Mouse (Mus musculus): ENCODE data around the gene Ccnq. TPM values are rescaled to one million over a fixed set of nuclear protein-coding genes. Genes with fewer than 3 reads are reported as not detected.
A peak's percentile ranks its signal among the peaks of the same experiment; 100 is the strongest.
"Not testable (repeated sequence)": the region's sequence is repeated elsewhere in the genome, so short reads cannot be mapped to it uniquely, and the experiment has no call there.

Ccnq gene
- total RNA-seq, 2 experiments from 2014 or later: 17.5 to 18.4 TPM

DNA sequence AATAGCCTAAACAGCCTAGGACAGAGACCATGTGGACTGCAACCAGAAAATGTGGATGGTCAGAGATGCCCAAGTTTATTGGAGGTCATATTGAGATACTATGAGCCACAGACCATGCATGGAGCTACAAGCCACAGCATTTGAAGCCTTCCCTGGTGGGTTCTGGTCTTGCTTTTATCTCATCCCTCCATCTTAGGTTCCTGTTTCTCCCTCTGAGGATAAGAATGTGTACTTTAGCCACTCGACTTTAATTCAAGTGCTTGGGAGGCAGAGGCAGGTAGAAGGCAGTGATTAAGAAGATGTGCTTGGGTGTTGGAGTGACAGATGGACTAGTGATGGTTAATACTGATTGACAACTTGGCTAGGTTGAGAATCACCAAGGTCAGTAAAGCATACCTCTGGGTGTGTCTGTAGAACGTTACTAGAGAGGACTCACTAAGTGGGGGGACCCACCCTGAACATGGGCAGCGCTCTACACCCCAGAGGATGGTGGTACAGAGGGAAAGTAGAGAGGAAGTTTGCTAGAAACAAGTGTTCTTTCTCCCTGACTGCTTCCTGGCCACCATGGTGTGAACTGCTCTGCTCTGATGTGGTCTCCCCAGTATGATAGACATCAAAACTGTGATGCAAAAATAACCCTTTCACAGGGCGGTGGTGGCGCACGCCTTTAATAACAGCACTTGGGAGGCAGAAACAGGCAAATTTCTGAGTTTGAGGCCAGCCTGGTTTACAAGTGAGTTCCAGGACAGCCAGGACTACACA is 14.7 kb upstream of the Ccnq start:
- intact Hi-C loops (cut with DNase I): no loop called here
- no peak for DNase-seq (ENCODE audit: low spot score in 2 of 2)

DNA sequence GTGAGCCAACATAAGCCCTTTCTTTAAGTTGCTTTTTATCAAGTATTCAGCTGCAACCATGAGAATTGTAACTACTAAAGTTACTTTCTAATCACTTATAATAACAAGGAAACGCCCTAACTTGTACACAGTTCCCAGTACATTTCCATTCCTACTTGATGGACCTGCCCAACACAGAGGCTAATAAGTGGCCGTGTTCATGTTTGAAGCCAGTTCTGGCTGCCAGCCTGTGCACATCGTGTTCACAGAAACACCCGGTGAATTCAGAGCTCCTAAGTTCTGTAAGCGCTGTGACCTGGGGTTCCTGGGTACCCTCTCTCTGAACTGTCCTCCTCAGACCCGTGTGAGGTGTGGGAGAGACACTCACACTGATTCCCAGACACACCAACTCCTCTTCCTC is 13.3 kb upstream of the Ccnq start:
- no peak for DNase-seq (ENCODE audit: low spot score in 2 of 2)
- intact Hi-C loops (cut with DNase I): no loop called here

DNA sequence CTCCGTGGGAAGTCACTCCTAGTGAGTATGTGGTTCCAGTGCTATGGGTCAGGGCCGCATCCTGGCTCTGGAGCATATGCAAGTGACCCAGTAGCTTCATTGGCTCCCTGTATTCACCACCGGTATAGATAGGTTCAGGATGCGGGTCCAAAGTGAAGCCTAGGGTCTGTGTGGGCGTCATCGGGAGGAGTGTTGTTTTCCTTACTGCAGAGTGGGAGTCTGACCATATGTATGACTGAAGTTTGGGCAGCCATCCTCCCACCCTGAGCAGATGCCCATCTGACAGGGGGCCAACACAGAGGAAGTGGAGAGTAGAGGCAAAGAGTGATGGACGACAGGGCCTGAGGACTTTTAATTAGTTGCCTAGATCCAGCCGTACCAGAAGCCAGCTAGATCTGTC is 12.8 kb upstream of the Ccnq start:
- intact Hi-C loops (cut with DNase I): no loop called here
- DNase-seq (ENCODE audit: low spot score in 2 of 2): peak in 1 of 2 experiments; percentile 88

DNA sequence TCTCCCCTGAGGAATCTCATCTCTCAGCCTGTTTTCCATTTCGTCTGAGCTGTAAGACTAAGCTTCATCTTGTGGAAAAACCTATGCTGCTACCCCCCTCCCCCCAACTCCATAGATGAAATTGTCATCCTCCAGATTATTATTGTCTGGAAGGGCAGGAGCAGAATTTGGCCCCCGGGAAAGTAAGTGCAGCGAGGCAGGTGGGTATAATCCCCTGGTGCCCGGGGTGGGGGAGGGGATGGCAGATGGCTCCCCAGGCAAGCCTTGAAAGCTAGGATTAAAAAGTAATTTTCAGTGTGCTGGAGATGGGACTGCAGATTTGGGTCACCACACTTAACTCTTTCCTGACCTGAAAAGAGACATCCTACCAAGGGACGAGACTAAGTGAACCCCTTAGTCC is 10.7 kb upstream of the Ccnq start:
- DNase-seq (ENCODE audit: low spot score in 2 of 2): no peak
- intact Hi-C loops (cut with DNase I): no loop called here

DNA sequence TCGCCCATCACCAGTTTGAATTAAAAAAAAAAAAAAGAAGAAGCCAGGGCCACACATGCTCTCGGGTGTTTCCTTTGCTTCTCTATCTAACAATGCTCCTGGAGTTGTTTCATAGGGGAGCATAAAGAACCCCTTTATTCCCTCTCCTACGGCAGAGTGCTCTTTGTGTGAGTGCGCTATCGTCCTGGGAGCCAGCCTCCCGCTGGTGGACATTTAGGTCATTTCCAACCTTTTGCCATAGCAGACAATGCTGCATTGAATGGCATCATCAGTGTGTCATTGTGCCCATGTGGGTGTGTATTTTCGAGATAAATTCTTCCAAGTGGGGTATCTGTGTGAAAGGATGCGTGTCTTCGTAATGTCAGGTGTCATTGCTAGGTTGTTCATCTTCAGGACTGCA is 9.6 kb upstream of the Ccnq start:
- intact Hi-C loops (cut with DNase I): no loop called here
- no peak for DNase-seq (ENCODE audit: low spot score in 2 of 2)

DNA sequence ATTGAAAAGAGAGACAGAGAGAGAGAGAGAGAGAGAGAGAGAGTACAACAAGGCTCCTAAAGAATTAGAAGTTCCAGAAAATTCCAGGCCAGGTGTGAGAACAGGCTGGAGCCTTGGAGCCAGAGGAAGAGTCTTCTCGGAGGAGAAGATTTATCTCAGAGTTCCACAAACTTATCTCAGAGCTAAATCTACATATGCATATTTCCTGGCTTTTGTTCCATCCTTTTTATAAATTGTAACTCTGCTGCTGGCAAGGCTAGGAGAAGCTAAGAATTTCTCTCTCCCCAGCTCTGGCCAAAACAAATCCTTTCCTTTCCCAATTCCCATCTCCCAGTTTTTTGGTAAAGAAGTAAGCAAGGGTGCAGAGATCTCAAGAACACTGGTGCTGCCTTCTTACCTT is 3.8 kb upstream of the Ccnq start:
- DNase-seq (ENCODE audit: low spot score in 2 of 2): peak; percentile 2 to 69
- intact Hi-C loops (cut with DNase I): loop anchor here (2.0 to 5.0 kb wide), 4 partner anchors 28 to 58 kb away; partner anchors contain the start of gene Nlk

DNA sequence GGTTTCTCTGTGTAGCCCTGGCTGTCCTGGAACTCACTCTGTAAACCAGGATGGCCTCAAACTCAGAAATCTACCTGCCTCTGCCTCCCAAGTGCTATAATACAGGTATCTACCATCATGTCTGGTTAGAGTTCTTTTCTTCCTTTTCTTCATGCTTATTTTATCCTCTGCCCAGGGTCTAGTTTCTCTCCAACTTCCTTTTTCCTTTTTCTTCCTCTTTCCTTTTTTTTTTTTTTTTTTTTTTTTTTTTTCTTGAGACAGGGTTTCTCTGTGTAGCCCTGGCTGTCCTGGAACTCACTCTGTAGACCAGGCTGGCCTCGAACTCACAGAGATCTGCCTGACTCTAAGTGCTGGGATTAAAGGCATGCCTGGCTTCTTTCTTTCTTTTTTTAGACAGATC is 2.6 kb upstream of the Ccnq start:
- not testable (repeated sequence) for DNase-seq (ENCODE audit: low spot score in 2 of 2)

DNA sequence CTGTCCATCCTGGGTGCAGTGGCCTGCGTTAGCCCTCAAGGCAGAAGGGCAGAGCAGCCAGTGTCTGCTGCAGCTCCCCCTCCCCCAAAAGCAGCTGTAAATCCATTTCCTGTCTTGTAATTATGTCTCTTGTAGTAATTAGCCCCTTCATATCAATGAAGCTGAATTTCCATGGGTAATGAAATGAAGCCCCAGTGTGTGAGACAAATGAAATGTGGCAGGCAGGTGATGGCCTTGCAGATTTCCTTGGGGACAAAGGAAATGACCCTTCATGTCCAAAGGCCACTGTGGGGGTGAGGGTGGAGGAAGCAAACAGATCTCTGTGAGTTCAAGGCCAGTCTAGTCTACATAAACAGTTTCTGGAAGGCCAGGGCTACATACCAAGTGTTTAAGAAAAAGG is 1.7 kb upstream of the Ccnq start:
- intact Hi-C loops (cut with DNase I): no loop called here
- DNase-seq (ENCODE audit: low spot score in 2 of 2): no peak

More for the DNA sequence above, 2.6 kb upstream of the Ccnq start:
- intact Hi-C loops (cut with DNase I): loop anchor here (2.0 kb wide), 1 partner anchor 27 kb away; no protein-coding TSS in a partner anchor

DNA sequence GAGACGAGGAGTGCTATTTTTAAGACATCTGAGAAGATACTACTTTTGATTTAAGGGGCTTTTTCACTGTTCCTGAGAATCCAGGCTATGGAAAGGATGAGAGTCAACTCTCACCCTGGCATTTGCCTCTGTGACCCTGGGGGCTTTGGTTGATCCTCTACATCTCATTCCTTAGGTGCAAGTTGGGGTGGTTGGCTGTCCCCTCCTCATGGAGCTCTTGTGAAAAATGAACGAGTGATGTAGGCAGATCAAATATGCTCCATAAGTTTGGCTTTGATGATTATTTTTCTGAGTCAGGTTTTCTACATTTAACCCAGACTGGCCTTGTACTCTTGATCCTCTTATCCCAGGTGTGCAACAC is 294 bp upstream of the Ccnq start:
- DNase-seq (ENCODE audit: low spot score in 2 of 2): no peak
- intact Hi-C loops (cut with DNase I): no loop called here

DNA sequence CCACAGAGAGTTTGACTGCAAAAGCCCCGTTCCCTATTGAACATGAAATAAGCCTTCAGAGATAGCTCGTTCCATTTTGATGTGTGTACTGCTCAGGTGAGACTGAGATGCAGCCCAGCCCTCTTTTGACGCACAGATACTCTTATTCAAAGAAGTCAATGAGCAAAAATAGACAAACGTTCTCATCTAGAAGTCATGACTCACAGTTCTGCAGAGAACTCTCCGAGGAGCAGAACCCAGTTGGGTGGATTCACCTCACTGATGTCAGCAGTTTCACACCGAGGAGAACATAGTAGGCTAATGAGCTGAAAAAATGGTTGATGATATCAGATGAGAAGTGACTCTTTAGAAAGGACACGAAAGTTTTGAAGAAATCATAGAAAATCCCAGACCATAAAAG is 5.3 kb downstream of the Ccnq start:
- DNase-seq (ENCODE audit: low spot score in 2 of 2): peak in 1 of 2 experiments; percentile 55
- intact Hi-C loops (cut with DNase I): no loop called here

DNA sequence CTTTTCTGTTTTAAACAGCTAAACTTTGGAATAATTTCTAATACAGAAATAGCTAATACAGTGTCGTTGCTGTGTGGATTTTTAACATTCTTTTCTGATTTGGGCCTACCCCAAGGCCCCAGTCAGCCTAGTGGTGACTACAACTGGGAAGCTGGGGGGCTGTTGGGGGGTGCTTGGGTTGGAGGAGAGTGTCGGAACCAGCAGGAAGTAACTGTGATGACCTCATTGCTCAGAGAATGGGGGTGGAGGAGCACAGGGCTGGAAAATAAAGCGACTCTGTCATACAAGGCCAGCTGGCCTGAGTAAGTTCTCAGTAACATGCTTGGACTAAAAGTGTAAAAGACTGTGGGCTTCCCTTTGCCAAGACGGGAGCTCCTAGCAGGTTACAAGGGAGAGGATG is 6.1 kb downstream of the Ccnq start:
- DNase-seq (ENCODE audit: low spot score in 2 of 2): no peak
- intact Hi-C loops (cut with DNase I): no loop called here

DNA sequence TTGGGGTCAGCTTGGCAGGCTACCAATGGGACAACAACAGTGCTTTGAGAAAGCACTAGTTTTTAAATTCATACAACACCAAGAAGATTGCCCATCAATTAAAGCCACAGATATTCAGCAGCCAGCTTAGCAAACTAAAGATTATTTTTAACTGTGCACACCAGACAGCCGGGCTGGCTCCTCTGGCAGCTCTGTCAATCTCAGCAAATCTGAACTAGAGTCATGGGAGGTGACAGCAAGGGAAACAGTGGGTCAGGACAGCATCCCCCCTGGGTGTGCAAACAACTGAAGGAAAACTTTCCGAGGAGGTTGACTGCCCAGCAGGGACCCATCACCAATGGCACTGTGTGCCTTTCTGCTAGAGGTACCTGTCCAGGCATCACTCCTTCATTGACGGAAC is 9.1 kb downstream of the Ccnq start:
- intact Hi-C loops (cut with DNase I): no loop called here
- DNase-seq (ENCODE audit: low spot score in 2 of 2): no peak

DNA sequence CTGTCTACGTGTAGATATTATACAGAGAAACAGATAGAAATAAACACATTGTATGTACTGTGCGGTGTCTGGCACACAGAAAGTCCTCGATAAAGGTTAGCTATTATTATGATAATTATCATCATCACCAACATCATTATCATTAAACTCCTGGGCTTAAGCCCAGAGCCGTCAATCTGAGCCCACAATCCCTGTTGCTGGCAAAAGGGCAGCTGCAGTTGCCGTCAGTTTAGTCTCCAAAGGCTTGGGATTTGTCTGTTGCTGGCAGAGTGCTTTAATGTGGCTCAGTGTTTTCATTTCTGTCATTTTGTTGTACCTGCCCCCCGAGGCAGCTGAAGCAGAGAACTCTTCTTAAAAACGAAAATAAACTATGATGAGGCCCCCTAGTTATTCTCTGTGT is 9.6 kb downstream of the Ccnq start:
- intact Hi-C loops (cut with DNase I): no loop called here
- no peak for DNase-seq (ENCODE audit: low spot score in 2 of 2)

DNA sequence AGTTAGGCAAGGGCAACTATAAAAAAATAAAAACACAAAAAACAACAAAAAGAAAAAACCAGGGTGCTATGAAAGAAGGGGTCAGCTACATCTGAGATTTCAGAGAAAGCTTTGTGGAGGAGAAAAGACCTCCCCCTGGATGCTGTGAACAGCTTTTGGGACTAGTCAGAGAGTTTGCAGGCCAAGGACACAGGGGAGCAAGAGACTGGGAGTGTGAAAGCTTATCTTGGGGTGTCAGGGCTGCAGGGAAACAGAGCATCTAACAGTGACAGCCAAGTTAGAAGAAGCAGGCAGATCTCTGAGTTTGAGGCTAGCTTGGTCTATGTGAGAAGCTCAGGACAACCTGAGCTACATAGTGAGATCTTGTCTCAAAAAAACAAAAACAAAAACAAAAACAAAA is 12.2 kb downstream of the Ccnq start:
- intact Hi-C loops (cut with DNase I): no loop called here
- no peak for DNase-seq (ENCODE audit: low spot score in 2 of 2)

DNA sequence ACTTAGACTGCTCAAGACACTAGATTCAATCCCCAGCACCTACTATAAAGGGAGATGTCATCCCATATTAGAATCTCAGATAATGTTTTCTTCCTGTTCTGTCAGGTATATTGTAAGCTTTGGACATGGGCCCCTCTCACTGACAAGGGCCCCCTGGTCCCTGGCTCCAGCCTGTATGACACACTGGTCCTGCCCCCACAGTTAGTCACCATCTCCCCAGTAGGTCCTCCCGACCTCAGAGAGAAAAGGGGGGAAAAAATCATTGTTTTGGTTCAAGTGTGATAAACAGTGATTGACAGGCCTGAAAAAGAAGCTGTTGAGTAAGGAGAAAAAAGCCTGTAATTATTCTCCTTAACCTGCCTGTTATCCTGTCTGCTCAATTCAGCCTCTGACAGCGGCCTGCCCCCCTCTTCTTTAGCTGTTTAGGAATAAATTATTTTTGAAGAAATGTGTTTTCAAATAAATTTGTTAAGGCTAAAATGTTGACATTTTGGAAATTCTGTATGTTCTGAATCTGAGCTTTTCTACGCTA is 14.6 kb downstream of the Ccnq start:
- DNase-seq (ENCODE audit: low spot score in 2 of 2): no peak
- intact Hi-C loops (cut with DNase I): no loop called here

DNA sequence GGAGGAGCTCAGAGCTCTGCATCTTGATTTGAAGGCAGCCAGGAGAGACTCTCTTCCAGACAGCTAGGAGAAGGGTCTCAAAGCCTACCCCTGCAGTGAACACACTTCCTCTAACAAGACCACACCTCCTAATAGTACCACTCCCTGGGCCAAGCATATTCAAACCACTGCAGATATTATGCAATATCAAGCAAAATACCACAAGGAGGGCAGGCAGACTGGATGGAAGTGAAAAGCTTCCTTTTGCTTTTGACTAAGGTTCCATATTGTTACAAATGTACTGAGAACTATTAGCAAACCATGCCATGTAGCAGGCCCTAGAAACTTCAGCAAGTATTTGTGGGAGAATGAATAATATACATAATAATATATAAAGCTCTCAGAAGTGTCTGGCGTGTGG is 16.4 kb downstream of the Ccnq start:
- intact Hi-C loops (cut with DNase I): no loop called here
- no peak for DNase-seq (ENCODE audit: low spot score in 2 of 2)

DNA sequence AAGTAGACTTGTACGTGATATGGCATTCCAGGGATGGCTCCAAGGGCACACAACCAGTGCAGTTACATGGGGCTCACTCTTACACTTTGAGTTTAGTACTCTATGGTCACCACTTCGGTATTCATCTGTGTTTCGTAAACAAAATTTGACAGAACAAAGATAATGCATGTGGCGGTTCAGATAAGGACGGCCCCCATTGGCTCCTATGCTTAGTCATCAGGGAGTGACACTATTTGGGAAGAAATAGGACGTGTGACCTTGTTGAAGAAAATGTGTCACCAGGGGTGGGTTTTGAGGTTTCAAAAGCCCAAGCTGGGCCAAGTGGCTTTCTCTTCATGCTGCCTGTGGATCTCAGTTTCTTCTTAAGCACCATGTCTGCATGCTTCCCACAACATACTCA is 18.9 kb downstream of the Ccnq start:
- intact Hi-C loops (cut with DNase I): no loop called here
- DNase-seq (ENCODE audit: low spot score in 2 of 2): no peak

DNA sequence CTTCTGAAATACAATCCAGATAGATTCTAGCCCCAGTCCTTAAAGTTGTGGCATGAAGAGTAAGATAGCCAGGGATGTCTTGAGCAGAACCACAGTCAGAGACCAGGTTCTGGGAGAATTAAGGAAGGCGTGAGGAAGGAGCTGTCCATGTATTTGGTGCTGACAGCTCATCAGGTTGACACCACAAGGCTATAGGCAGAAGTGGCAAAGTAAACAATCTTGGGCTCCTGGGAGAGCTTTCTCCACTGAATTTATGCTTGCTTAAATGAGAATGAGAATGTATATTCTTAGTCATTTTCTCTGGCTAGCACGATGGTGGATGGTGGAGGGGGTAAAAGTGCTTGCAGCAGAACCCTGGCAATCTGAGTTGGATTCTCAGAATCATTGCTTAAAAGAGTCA is 20.6 kb downstream of the Ccnq start:
- intact Hi-C loops (cut with DNase I): no loop called here
- peak in 1 of 2 experiments; percentile 62 for DNase-seq (ENCODE audit: low spot score in 2 of 2)

DNA sequence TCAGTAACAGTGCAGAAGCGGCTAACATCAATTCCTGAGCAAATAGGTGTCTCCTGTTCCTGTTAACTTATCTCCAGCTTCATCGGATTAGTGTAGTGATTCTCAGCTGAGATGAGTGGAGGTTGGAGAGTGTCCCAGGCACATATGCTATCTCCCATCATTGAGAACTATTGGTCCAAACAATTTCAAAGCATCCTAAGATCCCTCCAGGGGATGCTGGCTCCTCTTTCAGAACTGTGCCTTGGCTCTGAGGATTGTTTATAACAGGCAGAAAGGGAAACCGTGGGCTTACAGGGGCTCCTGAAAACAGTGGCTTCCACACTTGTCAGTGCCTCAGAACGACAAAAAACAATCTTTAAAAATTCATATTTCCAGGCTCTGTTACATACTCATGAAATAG is 23.5 kb downstream of the Ccnq start:
- intact Hi-C loops (cut with DNase I): loop anchor here (5.0 kb wide), 1 partner anchor 44 kb away; no protein-coding TSS in a partner anchor
- DNase-seq (ENCODE audit: low spot score in 2 of 2): peak in 1 of 2 experiments; percentile 59

DNA sequence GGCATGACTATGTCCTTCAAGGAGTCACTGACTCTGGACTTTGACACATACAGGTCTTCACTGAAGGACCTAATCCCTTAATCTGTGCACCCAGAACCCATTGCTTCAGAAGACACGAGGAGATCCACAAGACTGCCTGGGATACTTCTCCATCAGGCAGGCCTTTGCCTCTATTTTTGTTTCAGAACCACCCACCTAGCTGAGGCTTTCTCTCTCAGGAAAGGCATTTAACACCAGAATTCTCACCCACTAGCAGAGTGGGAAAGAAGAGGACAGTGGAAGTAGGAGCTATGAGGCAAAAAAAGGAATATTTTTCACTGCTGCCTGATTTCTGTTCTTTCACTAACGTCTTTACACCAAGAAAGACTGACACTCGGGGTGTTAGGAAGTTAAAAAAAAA is 25.2 kb downstream of the Ccnq start:
- intact Hi-C loops (cut with DNase I): loop anchor here (1.0 to 5.0 kb wide), 6 partner anchors 24 to 105 kb away; no protein-coding TSS in a partner anchor
- peak; percentile 51 to 96 for DNase-seq (ENCODE audit: low spot score in 2 of 2)

DNA sequence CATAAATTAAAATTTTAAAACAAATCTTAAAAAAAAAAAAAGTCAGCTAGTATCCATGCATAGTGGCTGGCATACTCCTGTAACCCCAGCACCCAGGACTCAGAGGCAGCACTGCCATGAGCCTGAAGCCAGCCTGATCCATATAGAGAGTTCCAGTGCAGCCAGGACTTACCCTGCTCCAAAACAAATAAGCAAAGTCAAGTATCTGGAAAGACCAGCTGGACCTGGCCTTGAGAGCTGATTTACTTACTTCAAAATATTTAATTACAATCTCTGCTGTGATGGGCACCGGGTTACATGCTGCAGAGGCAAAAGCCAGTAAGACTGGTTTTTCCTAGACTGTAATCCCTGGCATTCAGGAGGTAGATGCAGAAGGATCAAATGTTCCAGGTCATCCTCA is 26.7 kb downstream of the Ccnq start:
- intact Hi-C loops (cut with DNase I): loop anchor here (5.0 kb wide), 1 partner anchor 48 kb away; no protein-coding TSS in a partner anchor
- no peak for DNase-seq (ENCODE audit: low spot score in 2 of 2)
